Mouse (Mus musculus): Measurements from ENCODE around the gene Ap1g1.

- TF ChIP-seq CTCF (IDR thresholded peaks at IDR 0.05; ENCODE audit: low read depth, low read length): no peak
- TF ChIP-seq POLR2A (IDR thresholded peaks at IDR 0.05; ENCODE audit: borderline replicate concordance, low read depth, low read length): no peak
Measured at GRCm38 (mm10) chr8:109889211-109889610, 110.9 kb downstream of the Ap1g1 start.
